Mouse (Mus musculus) bone marrow macrophage, adult 2 months (primary cell): ENCODE data around the gene Msl1. TPM values are rescaled to one million over a fixed set of nuclear protein-coding genes. Genes with fewer than 3 reads are reported as not detected.

Source experiments
- H3K27ac ChIP-seq: 2 replicates; pipeline ENCODE4 v1.5.1; 2012; ENCODE audit warnings: low read depth, low read length; ENCODE audit not compliant: insufficient read depth
- H3K4me1 ChIP-seq: 2 replicates; pipeline ENCODE4 v1.6.1; 2012; ENCODE audit warnings: low read length; ENCODE audit not compliant: control insufficient read depth, insufficient read depth
- H3K4me3 ChIP-seq: 2 replicates; pipeline ENCODE4 v1.5.1; 2012; ENCODE audit warnings: mild to moderate bottlenecking, low read length, moderate library complexity; ENCODE audit not compliant: insufficient read depth
- CTCF ChIP-seq: IDR thresholded peaks from 2 replicates; pipeline ENCODE4 v1.5.1; 2012; ENCODE audit warnings: low read depth, mild to moderate bottlenecking, low read length, moderate library complexity
- POLR2A ChIP-seq: IDR thresholded peaks from 2 replicates; pipeline ENCODE4 v1.6.1; 2012; ENCODE audit warnings: mild to moderate bottlenecking, low read depth, low read length, borderline replicate concordance
- polyA plus RNA-seq: library from polyadenylated mRNA; stranded (reverse); fragments of >200 nt; gene quantifications from 2 replicates; pipeline ENCODE4 v1.2.4, GENCODE M21; 2012; ENCODE audit not compliant: missing spikeins, insufficient read depth, insufficient read length

Gene Msl1
- polyA plus RNA-seq, 1 experiment: 79.3 TPM

DNA sequence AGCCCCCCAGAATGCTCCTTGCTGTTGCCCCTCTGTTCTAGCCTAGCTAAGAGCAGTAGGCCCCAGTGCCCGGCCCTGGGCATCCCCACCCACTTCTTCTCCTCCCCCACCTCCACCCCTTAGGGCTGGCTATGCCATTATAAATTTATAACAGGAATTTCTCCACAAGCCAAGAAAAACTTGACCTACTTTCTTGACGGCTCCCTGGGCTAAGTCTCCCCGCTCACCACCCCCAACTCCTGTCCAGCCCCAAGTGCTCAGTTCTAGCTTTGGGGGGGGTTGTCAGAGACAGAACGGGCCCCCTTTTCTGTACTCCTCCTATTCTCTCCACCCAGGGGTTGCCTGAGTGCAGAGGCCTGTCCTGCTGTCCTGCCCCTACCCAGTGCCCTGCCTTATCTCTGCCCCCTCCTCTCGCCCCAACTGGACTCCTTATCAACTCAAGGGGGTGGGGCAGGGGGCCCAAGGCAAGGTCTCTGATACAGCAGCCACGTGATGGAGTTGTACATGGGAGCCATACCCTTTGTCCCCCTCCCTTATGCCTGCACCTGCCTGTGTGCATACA is 44.0 kb upstream of the Msl1 start:
- peaks cover 65% of the 10 kb centered on the region for H3K4me1 ChIP-seq
- H3K4me3 ChIP-seq: peak overlapping the region; percentile 46; the same call in 1 of the 2 replicates
- peak overlapping the region; percentile 56; the same call in 1 of the 2 replicates for H3K27ac ChIP-seq
- TF ChIP-seq POLR2A: no peak

DNA sequence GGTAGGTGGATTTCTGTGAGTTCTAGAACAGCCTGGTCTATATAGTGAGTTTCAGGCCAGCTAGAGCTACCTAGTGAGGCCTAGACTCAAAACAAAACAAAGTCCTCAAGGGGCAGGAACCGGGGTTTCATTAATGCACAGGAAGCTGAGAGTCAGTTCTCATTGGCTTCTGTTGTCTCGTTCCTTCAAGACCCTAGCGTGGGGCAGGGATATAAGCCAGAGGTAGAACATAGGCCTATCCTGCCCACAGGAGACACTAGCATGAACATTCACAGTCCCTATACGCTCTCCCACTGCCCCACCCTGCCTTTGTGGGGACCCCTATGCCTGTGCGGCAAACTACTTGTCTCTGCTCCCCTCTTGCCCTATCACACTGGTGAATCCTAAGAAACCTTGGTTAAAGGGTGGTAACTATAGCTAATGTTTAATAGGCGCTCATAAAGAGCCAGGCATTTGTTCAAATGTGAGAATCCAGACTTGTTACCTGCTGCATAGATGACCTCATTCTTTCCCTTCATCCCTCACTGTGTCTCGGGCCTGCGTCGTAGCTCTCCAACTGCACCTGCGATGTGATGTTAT is 42.7 kb upstream of the Msl1 start:
- no peak overlapping the region for H3K27ac ChIP-seq
- peaks cover 57% of the 10 kb centered on the region for H3K4me1 ChIP-seq
- TF ChIP-seq CTCF: no peak
- TF ChIP-seq POLR2A: no peak
- H3K4me3 ChIP-seq: no peak overlapping the region

DNA sequence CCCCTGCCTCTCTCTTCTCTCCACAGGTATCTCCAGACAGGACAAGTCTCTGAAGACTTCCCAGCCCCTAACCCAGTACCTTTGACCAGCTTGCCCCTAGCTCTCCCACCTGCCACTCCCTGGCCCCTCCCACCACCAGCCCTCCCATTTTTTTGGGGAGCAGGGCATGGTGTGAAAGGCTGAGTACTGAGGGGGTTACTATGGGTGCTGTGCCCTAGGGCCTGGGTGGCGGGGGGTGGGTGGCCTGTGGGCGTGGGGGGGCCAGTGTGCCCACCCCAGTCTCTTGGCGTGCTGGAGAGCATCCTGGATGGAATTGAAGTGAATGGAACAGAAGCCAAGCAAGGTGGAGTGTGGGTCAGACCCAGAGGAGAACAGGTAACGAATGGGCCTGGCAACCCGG is 42.1 kb upstream of the Msl1 start:
- TF ChIP-seq POLR2A (no peak), CTCF (no peak)
- peaks cover 51% of the 10 kb centered on the region for H3K4me1 ChIP-seq

DNA sequence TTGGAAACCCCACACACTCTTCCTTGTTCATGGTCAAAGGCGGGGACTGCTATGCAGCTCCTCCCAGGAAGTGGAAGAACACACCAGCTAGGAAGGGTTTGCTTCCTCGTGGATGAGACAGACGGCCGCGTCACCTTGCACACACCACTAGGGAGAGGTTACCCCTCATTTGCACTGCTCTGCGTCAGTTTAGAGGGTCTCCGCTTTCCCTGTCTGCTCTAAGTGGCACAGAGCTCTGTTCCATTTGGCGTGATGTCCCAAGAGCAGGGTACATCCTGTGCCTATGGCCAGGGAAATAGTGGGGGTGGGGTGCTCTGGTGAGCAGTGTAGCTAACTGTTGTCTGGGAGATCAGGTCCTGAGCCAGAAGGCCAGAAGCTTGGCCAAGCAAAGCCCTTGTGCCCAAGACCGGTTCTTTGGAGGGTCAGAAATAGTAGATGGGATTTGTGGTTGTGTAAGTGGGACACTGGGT is 41.1 kb upstream of the Msl1 start:
- no peak for TF ChIP-seq POLR2A
- TF ChIP-seq CTCF: no peak
- H3K4me1 ChIP-seq: peaks cover 44% of the 10 kb centered on the region
- H3K27ac ChIP-seq: peak overlapping the region; percentile 82
- peak overlapping the region; percentile 64 for H3K4me3 ChIP-seq

More for the DNA sequence above, 42.1 kb upstream of the Msl1 start:
- Histone ChIP-seq H3K4me3 (peak overlapping the region; percentile 30), H3K27ac (peak overlapping the region; percentile 68)

DNA sequence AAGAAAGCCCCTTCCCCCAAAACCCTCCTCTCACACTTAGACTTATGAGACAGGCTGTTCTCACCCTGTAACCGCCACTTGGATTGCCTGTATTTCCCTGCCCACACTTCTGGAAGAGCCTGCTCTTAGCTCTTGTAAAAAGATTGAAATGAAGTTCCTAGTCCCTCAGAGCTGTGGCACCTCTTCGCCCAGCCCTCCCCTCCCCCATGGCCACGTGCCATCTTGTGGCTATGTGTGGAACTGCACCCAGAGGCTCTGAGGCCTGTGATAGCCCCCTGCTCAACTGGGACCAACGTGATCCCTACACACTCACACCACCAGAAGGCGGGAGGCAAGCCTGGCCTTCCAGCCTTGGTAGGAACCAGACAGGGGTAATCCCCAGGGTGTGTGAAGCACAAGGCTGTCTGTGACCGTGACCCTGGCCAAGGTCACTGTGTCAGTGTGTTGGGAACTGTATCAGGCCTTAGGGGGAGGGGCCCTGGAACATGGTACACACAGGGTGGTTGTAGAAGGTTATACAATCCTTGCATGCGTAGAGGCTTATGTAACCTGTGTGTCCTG is 40.6 kb upstream of the Msl1 start:
- H3K4me3 ChIP-seq: peak overlapping the region; percentile 64
- TF ChIP-seq CTCF: peak; percentile 73
- no peak for TF ChIP-seq POLR2A
- H3K27ac ChIP-seq: peak overlapping the region; percentile 82
- peaks cover 44% of the 10 kb centered on the region for H3K4me1 ChIP-seq

DNA sequence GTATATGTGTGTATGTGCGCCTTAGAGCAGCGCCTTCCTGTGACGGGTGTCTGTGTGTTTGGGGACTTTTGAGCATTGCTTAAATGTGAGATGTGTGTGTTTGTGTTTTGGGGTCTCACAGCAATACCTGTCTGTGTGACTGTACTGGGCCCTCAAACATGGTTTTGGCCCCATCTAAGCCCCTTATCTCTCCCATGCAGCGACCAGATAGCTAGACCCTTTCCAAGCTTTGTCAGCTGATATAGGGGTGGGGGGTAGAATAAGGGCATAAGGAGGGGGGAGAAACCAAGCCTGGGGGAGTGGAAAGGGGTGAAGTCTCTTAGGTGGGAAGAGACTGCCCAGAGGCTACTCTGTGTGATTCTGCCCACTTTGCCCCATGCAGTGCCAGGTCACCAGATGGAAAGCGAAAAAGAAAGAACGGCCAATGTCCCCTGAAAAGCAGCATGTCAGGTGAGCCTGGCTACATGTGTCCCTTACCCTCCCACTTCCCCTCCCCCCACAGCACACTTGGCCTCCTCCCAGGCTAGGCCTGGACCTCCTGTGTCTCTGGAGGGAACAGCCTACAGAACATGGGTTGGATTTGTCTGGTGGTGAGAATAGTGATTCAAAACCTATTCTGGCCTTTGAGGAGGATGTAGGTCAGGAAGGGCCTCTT is 39.5 kb upstream of the Msl1 start:
- peaks cover 37% of the 10 kb centered on the region for H3K4me1 ChIP-seq
- TF ChIP-seq POLR2A (no peak), CTCF (no peak)
- no peak overlapping the region for H3K4me3 ChIP-seq
- no peak overlapping the region for H3K27ac ChIP-seq

DNA sequence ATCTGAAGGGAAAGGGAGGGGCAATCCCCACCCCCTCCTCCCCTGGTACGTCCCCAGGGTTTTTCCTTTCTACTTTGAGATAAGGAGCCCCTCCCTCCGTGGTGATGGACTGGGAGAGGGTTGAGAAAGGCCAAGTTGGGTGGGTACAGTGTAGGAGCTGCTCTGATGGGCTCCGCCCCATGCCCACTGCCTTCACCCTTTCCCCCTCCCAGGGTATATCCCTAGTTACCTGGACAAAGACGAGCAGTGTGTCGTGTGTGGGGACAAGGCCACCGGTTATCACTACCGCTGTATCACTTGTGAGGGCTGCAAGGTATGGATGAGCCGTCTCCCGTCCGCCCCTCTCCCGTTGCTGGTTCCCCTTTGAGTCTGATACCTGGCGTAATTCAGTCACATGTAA is 38.6 kb upstream of the Msl1 start:
- no peak overlapping the region for H3K27ac ChIP-seq
- TF ChIP-seq POLR2A: no peak
- TF ChIP-seq CTCF: no peak
- H3K4me1 ChIP-seq: peaks cover 31% of the 10 kb centered on the region
- H3K4me3 ChIP-seq: no peak overlapping the region

DNA sequence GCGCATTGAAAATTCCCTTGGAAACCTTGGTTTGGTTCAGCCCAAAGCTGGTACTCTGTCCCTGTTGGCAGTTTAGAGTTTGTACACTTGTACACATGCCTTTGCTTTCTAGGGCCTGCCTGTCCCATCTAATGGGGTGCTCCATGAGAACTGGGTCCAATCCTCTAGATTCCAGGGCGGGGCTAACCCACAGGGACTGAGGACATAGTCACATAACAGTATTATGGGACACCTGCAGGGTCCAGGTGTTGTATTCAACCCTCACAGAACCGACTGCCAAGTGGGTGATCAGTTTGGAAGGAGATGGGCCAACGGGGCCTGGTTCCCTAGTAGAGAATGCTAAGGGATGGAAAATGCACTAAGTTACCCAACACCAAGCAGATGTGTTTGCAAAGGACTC is 33.4 kb upstream of the Msl1 start:
- TF ChIP-seq POLR2A: no peak
- no peak for TF ChIP-seq CTCF
- no peaks in the 10 kb centered on the region for H3K4me1 ChIP-seq
- no peak overlapping the region for H3K27ac ChIP-seq
- H3K4me3 ChIP-seq: no peak overlapping the region

DNA sequence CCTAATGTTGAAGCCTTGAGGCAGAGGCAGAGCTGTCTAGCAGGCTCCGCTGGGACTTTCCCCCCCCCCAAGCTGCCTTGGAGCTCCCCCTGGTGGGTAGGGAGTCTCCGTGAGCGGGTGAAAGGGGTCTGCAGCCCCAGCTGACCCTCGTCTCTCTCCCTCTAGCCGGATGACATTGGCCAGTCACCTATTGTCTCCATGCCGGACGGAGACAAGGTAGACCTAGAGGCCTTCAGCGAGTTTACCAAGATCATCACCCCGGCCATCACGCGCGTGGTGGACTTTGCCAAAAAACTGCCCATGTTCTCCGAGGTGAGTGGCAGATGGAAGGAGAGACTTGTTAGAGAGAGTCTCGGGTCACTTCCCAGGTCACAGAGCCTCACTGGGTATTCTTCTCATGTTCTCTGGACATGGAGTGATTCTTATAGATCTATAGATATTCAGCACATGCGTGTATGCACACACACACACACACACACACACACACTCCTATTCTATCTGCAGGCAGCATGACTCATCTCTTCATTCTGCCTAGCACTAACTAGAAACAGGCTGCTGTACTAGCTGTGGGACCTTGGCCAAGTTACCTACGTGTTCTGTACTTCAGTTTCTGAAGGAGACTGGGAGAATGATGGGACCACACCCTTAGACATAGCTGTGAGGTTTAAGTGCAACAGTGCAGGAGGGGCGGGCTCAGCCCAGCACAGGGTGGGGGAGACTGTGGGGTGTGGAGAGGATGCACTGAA is 32.4 kb upstream of the Msl1 start:
- TF ChIP-seq POLR2A (no peak), CTCF (no peak)
- H3K4me3 ChIP-seq: no peak overlapping the region
- no peak overlapping the region for H3K27ac ChIP-seq
- H3K4me1 ChIP-seq: no peaks in the 10 kb centered on the region
